Mouse (Mus musculus) brown adipose tissue, adult 24 weeks (tissue): ENCODE measurements around the gene Clec2e. TPM values are rescaled to one million over a fixed set of nuclear protein-coding genes. Genes with fewer than 3 reads are reported as not detected.
"Not testable (repeated sequence)": the region's sequence is repeated elsewhere in the genome, so short reads cannot be mapped to it uniquely, and the experiment has no call there.

Source experiments
- H3K27ac ChIP-seq: fragments of 200-500 bp; replicated peaks from 2 replicates; pipeline ENCODE4 v1.5.1; 2012; ENCODE audit warnings: low read depth, mild to moderate bottlenecking, low read length
- H3K4me1 ChIP-seq: fragments of 200-500 bp; 2 replicates; pipeline ENCODE4 v1.6.1; 2012; ENCODE audit warnings: low read length, mixed read lengths; ENCODE audit not compliant: control insufficient read depth, insufficient read depth, insufficient read length
- H3K4me3 ChIP-seq: fragments of 200-500 bp; 2 replicates; pipeline ENCODE4 v1.5.1; 2012; ENCODE audit warnings: low read depth, mild to moderate bottlenecking, low read length, moderate library complexity; ENCODE audit not compliant: insufficient read depth
- polyA plus RNA-seq: library from polyadenylated mRNA; stranded (reverse); fragments of >200 nt; gene quantifications from 2 replicates; pipeline ENCODE4 v1.2.4, GENCODE M21; 2012; ENCODE audit not compliant: missing spikeins, insufficient read depth, insufficient read length

Gene Clec2e
- polyA plus RNA-seq, 1 experiment: not detected

- H3K27ac ChIP-seq, H3K4me1 ChIP-seq, H3K4me3 ChIP-seq: not testable (repeated sequence)
These were observed 12.1 kb downstream of the Clec2e start for GRCm38 (mm10) chr6:129088596-129088995.

GRCm38 (mm10) chr6:129088161-129088560, 12.6 kb downstream of the Clec2e start:
- H3K4me3 ChIP-seq: no peak overlapping the region
- no peaks in the 10 kb centered on the region for H3K4me1 ChIP-seq
- H3K27ac ChIP-seq: no peak overlapping the region

GRCm38 (mm10) chr6:129086031-129086430, 14.7 kb downstream of the Clec2e start:
- H3K27ac ChIP-seq, H3K4me1 ChIP-seq, H3K4me3 ChIP-seq: not testable (repeated sequence)

- Histone ChIP-seq H3K27ac (no peak overlapping the region), H3K4me1 (no peaks in the 10 kb centered on the region), H3K4me3 (no peak overlapping the region)
These were observed 15.6 kb downstream of the Clec2e start for GRCm38 (mm10) chr6:129085098-129085497.

GRCm38 (mm10) chr6:129066986-129067385, 33.7 kb downstream of the Clec2e start:
- no peak overlapping the region for H3K4me3 ChIP-seq
- H3K27ac ChIP-seq: no peak overlapping the region
- no peaks in the 10 kb centered on the region for H3K4me1 ChIP-seq

- Histone ChIP-seq H3K4me3 (no peak overlapping the region), H3K4me1 (no peaks in the 10 kb centered on the region), H3K27ac (no peak overlapping the region)
These were observed 34.2 kb downstream of the Clec2e start for GRCm38 (mm10) chr6:129066530-129066929.

- no peaks in the 10 kb centered on the region for H3K4me1 ChIP-seq
- no peak overlapping the region for H3K4me3 ChIP-seq
- H3K27ac ChIP-seq: no peak overlapping the region; the same call in 1 of the 2 replicates
These were observed 34.9 kb downstream of the Clec2e start for GRCm38 (mm10) chr6:129065857-129066256.

- Histone ChIP-seq H3K4me3 (no peak overlapping the region), H3K4me1 (no peaks in the 10 kb centered on the region), H3K27ac (no peak overlapping the region)
These were observed 35.3 kb downstream of the Clec2e start for GRCm38 (mm10) chr6:129065407-129065806.

GRCm38 (mm10) chr6:129058013-129058412, 42.7 kb downstream of the Clec2e start:
- H3K27ac ChIP-seq: no peak overlapping the region
- no peaks in the 10 kb centered on the region for H3K4me1 ChIP-seq

GRCm38 (mm10) chr6:129056237-129056636, 44.5 kb downstream of the Clec2e start:
- no peaks in the 10 kb centered on the region for H3K4me1 ChIP-seq
- H3K27ac ChIP-seq: no peak overlapping the region
- H3K4me3 ChIP-seq: no peak overlapping the region

More at GRCm38 (mm10) chr6:129058013-129058412, 42.7 kb downstream of the Clec2e start:
- H3K4me3 ChIP-seq: no peak overlapping the region

- Histone ChIP-seq H3K4me1 (no peaks in the 10 kb centered on the region), H3K4me3 (no peak overlapping the region), H3K27ac (no peak overlapping the region)
These were observed 49.0 kb downstream of the Clec2e start for GRCm38 (mm10) chr6:129051731-129052130.

GRCm38 (mm10) chr6:129051086-129051485, 49.6 kb downstream of the Clec2e start:
- Histone ChIP-seq H3K4me3 (no peak overlapping the region), H3K4me1 (no peaks in the 10 kb centered on the region), H3K27ac (no peak overlapping the region)

- no peak overlapping the region for H3K27ac ChIP-seq
- no peak overlapping the region for H3K4me3 ChIP-seq
- no peaks in the 10 kb centered on the region for H3K4me1 ChIP-seq
These were observed 51.0 kb downstream of the Clec2e start for GRCm38 (mm10) chr6:129049596-129050251.

- H3K4me1 ChIP-seq: no peaks in the 10 kb centered on the region
- H3K4me3 ChIP-seq: peak overlapping the region; percentile 49
- no peak overlapping the region for H3K27ac ChIP-seq
These were observed 51.7 kb downstream of the Clec2e start for GRCm38 (mm10) chr6:129048857-129049473.

GRCm38 (mm10) chr6:129048381-129048780, 52.3 kb downstream of the Clec2e start:
- Histone ChIP-seq H3K4me1 (no peaks in the 10 kb centered on the region), H3K27ac (no peak overlapping the region), H3K4me3 (no peak overlapping the region)

- no peak within 1 kb of the TSS for H3K27ac ChIP-seq
- H3K4me3 ChIP-seq: no peak within 1 kb of the TSS
- H3K4me1 ChIP-seq: no peaks in the 10 kb centered on the region
These were observed 55.1 kb downstream of the Clec2e start, which contains the start of gene Klrb1f for GRCm38 (mm10) chr6:129045601-129046000. Gene Klrb1f, plus strand, starts transcription at chr6:129045901.
